ENCODE assay signal across 9 mouse cellular contexts in genomic region chr4:144998808-144999571, GRCm38 (mm10).
DNase-seq lines count a peak whose midpoint lies in the region; ATAC-seq and TF ChIP-seq lines count a peak whose summit lies in the region.
"Had no signal": no experiment of that assay in that cellular context is flagged by ENCODE, and none has a peak within 500 bp of the region (broad histone marks: within the 10 kb centered on the region; RNA-seq: fewer than 3 reads in every experiment).

No protein-coding gene starts in this region.

- H3K36me3 ChIP-seq in heart, embryonic 13.5 days, result peaks cover 10% of the 10 kb centered on the region; the same call in 1 of the 2 replicates
- H3K36me3 ChIP-seq in G1E (replicated peaks) (peaks cover 47% of the 10 kb centered on the region), macrophage (ENCODE audit: inconsistent target) (no peaks in the 10 kb centered on the region)
- H3K36me3 ChIP-seq in heart, embryonic 16.5 days (ENCODE audit: control insufficient read depth, insufficient read depth), result peaks cover 6% of the 10 kb centered on the region; the same call in 1 of the 2 replicates

- ATAC-seq in heart, embryonic 13.5 days (ENCODE audit: extremely low read depth, insufficient number of reproducible peaks, low FRiP score, low TSS enrichment), result no peak
- no peak for ATAC-seq in G1E (ENCODE audit: extremely low read depth, insufficient number of reproducible peaks, low FRiP score, poor library complexity, severe bottlenecking)
- no peak for ATAC-seq in heart, embryonic 16.5 days (replicated peaks; ENCODE audit: extremely low read depth, insufficient read depth, low FRiP score)

- no peak for DNase-seq in heart, adult 9 months (ENCODE audit: low spot score in 2 of 2)
- DNase-seq in G1E (ENCODE audit: low spot score), result peak; percentile 9
- DNase-seq in layer of hippocampus, adult 18-20 months (ENCODE audit: low spot score in 2 of 2), result no peak
- DNase-seq in right cerebral cortex, postnatal 4 days, result no peak
- DNase-seq in urinary bladder, adult 18-20 months (ENCODE audit: low spot score in 2 of 2), result no peak
- DNase-seq: cerebellum, adult 11-12 months had no signal

- WGBS in heart, embryonic 13.5 days, result 73% methylated on average over 2 of the region's 2 CpGs
- WGBS in heart, embryonic 16.5 days, result 81% methylated on average over 2 of the region's 2 CpGs
- WGBS in macrophage (ENCODE audit: missing documents), result 76% methylated on average over 2 of the region's 2 CpGs

- peaks cover 5% of the 10 kb centered on the region; the same call in 1 of the 2 replicates for H3K79me2 ChIP-seq in macrophage (ENCODE audit: inconsistent target)

- peak overlapping the region; percentile 92 for H3K27ac ChIP-seq in heart, embryonic 13.5 days (replicated peaks)
- peak overlapping the region; percentile 73 for H3K27ac ChIP-seq in heart, embryonic 16.5 days (ENCODE audit: low read length)
- H3K27ac ChIP-seq in macrophage, result peak overlapping the region; percentile 100

- H3K4me2 ChIP-seq in heart, embryonic 13.5 days, result no peak overlapping the region
- no peak overlapping the region for H3K4me2 ChIP-seq in heart, embryonic 16.5 days (ENCODE audit: low read depth, low read length)

- H3K4me3 ChIP-seq in heart, embryonic 13.5 days, result no peak overlapping the region
- H3K4me3 ChIP-seq in G1E (ENCODE audit: low read depth, low read length) (no peak overlapping the region), macrophage (ENCODE audit: inconsistent target) (no peak overlapping the region)
- no peak overlapping the region for H3K4me3 ChIP-seq in heart, embryonic 16.5 days (ENCODE audit: low read length)

- H3K9ac ChIP-seq in heart, embryonic 13.5 days, result peak overlapping the region; percentile 55
- peak overlapping the region; percentile 37 for H3K9ac ChIP-seq in heart, embryonic 16.5 days (ENCODE audit: low read length)

- H3K4me1 ChIP-seq in heart, embryonic 13.5 days, result peaks cover 65% of the 10 kb centered on the region
- peaks cover 26% of the 10 kb centered on the region for H3K4me1 ChIP-seq in G1E (ENCODE audit: insufficient read depth, low read depth, low read length)
- peaks cover 30% of the 10 kb centered on the region for H3K4me1 ChIP-seq in heart, embryonic 16.5 days (ENCODE audit: control insufficient read depth, insufficient read depth, low read length)

- TF ChIP-seq CTCF in G1E (IDR thresholded peaks at IDR 0.05; ENCODE audit: low read depth, low read length), result no peak

- H3K27me3 ChIP-seq in heart, embryonic 13.5 days (replicated peaks), result no peaks in the 10 kb centered on the region
- H3K27me3 ChIP-seq in G1E (ENCODE audit: insufficient read depth, low read length), result no peaks in the 10 kb centered on the region
- H3K27me3 ChIP-seq in heart, embryonic 16.5 days (ENCODE audit: control insufficient read depth, insufficient read depth, low read length), result no peaks in the 10 kb centered on the region

- no peaks in the 10 kb centered on the region for H3K9me3 ChIP-seq in heart, embryonic 13.5 days
- H3K9me3 ChIP-seq in G1E (replicated peaks), result no peaks in the 10 kb centered on the region
- H3K9me3 ChIP-seq in heart, embryonic 16.5 days (replicated peaks; ENCODE audit: control insufficient read depth, low read length), result no peaks in the 10 kb centered on the region
